Mouse (Mus musculus) cerebellum, adult (tissue): ENCODE measurements around the gene Foxn1.

Experiments used
- ATAC-seq: cut with Nextera tagmentation; 2 replicates; pipeline ENCODE4 v1.9.2; 2017; ENCODE audit warnings: mild to moderate bottlenecking, moderate library complexity, mixed read lengths; ENCODE audit not compliant: insufficient number of reproducible peaks, low FRiP score, low TSS enrichment

The Foxn1 gene

GRCm38 (mm10) chr11:78360125-78360788 lies 26.1 kb downstream of the Foxn1 start:
- peak; percentile 64; the same call in 1 of the 2 replicates for ATAC-seq

GRCm38 (mm10) chr11:78358330-78359007 lies 27.9 kb downstream of the Foxn1 start:
- ATAC-seq: no peak

- ATAC-seq: peak; percentile 53; the same call in 1 of the 2 replicates
Measured at GRCm38 (mm10) chr11:78355471-78356238, 30.7 kb downstream of the Foxn1 start.

GRCm38 (mm10) chr11:78354905-78355304 lies 31.5 kb downstream of the Foxn1 start:
- ATAC-seq: no peak

- no peak for ATAC-seq
Measured at GRCm38 (mm10) chr11:78353081-78353480, 33.3 kb downstream of the Foxn1 start.

GRCm38 (mm10) chr11:78349441-78350358 lies 36.7 kb downstream of the Foxn1 start:
- ATAC-seq: no peak

- no peak for ATAC-seq
Measured at GRCm38 (mm10) chr11:78348474-78348873, 37.9 kb downstream of the Foxn1 start.

- ATAC-seq: no peak
Measured at GRCm38 (mm10) chr11:78347908-78348307, 38.5 kb downstream of the Foxn1 start.

- no peak for ATAC-seq
Measured at GRCm38 (mm10) chr11:78347070-78347754, 39.1 kb downstream of the Foxn1 start.

GRCm38 (mm10) chr11:78346326-78347069 lies 39.9 kb downstream of the Foxn1 start:
- no peak for ATAC-seq

- no peak for ATAC-seq
Measured at GRCm38 (mm10) chr11:78345801-78346200, 40.6 kb downstream of the Foxn1 start.

- ATAC-seq: no peak
Measured at GRCm38 (mm10) chr11:78344890-78345715, 41.3 kb downstream of the Foxn1 start.

- ATAC-seq: no peak
Measured at GRCm38 (mm10) chr11:78344328-78344889, 41.9 kb downstream of the Foxn1 start.

GRCm38 (mm10) chr11:78343381-78344327 lies 42.7 kb downstream of the Foxn1 start, which contains the start of gene Unc119:
Gene Unc119, plus strand, starts transcription at chr11:78343482.
- peak; percentile 50; the same call in 1 of the 2 replicates for ATAC-seq

GRCm38 (mm10) chr11:78341702-78342101 lies 44.7 kb downstream of the Foxn1 start:
- no peak for ATAC-seq

- ATAC-seq: no peak
Measured at GRCm38 (mm10) chr11:78337040-78337439, 49.3 kb downstream of the Foxn1 start.
